Mouse (Mus musculus): ENCODE measurements around the gene Ulk4.

DNA sequence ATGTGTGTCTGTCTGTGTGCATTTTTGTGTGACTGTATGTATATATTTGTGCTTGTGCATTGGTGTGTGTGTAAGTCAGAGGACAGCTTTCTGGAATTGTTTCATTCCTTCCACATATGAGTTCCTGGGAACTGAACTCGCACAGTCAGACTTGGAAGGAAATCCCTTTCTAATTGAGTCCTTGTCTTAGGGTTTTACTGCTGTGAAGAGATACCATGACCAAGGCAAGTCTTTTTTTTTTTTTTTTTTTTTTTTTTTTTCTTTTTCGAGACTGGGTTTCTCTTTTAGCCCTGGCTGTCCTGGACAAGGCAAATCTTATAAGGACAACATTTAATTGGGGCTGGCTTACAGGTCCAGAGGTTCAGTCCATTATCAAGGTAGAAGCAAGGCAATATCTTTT lies 14.3 kb upstream of the Ulk4 start:
- TF ChIP-seq POLR2A (IDR thresholded peaks at IDR 0.05; ENCODE audit: extremely low read depth, insufficient read depth, low read length) (no peak), CTCF (IDR thresholded peaks at IDR 0.05; ENCODE audit: extremely low read depth, insufficient read depth, low read length) (no peak)
